Mouse (Mus musculus): Measurements from ENCODE around the gene Gm49384. TPM values are rescaled to one million over a fixed set of nuclear protein-coding genes. Genes with fewer than 3 reads are reported as not detected.
A peak's percentile ranks its signal among the peaks of the same experiment; 100 is the strongest.

Gm49384 gene
- polyA plus RNA-seq, 1 experiment from 2014 or later = 9.8 TPM

GRCm38 (mm10) chr12:69147166-69147735 is 56.8 kb downstream of the Gm49384 start:
- Histone ChIP-seq H3K9me3 (replicated peaks; ENCODE audit: control insufficient read depth, low read length, poor library complexity, severe bottlenecking) (no peaks in the 10 kb centered on the region), H3K27me3 (ENCODE audit: control insufficient read depth, insufficient read depth, low read depth, low read length) (no peaks in the 10 kb centered on the region), H3K27ac (ENCODE audit: low read length) (no peak overlapping the region), H3K9ac (ENCODE audit: low read depth, low read length) (no peak overlapping the region), H3K36me3 (ENCODE audit: control insufficient read depth, insufficient read depth, low read length) (no peaks in the 10 kb centered on the region), H3K4me1 (ENCODE audit: control insufficient read depth, insufficient read depth, low read length) (no peaks in the 10 kb centered on the region), H3K4me2 (ENCODE audit: low read length) (no peak overlapping the region), H3K4me3 (ENCODE audit: low read depth, low read length) (no peak overlapping the region)
- WGBS = 93% methylated on average over 5 of the region's 5 CpGs
- ATAC-seq = no peak

GRCm38 (mm10) chr12:69143460-69143859 is 60.6 kb downstream of the Gm49384 start:
- H3K27ac ChIP-seq (ENCODE audit: low read length) = no peak overlapping the region
- no peaks in the 10 kb centered on the region for H3K36me3 ChIP-seq (ENCODE audit: control insufficient read depth, insufficient read depth, low read length)
- H3K9me3 ChIP-seq (replicated peaks; ENCODE audit: control insufficient read depth, low read length, poor library complexity, severe bottlenecking) = no peaks in the 10 kb centered on the region
- H3K4me2 ChIP-seq (ENCODE audit: low read length) = no peak overlapping the region
- no peaks in the 10 kb centered on the region for H3K4me1 ChIP-seq (ENCODE audit: control insufficient read depth, insufficient read depth, low read length)
- 0 out of 2 replicates have a peak, but pooled peaks have one; percentile 21 for ATAC-seq
- 68% methylated on average over 6 of the region's 6 CpGs for WGBS
- H3K9ac ChIP-seq (ENCODE audit: low read depth, low read length) = no peak overlapping the region
- H3K4me3 ChIP-seq (ENCODE audit: low read depth, low read length) = no peak overlapping the region
- H3K27me3 ChIP-seq (ENCODE audit: control insufficient read depth, insufficient read depth, low read depth, low read length) = no peaks in the 10 kb centered on the region

DNA sequence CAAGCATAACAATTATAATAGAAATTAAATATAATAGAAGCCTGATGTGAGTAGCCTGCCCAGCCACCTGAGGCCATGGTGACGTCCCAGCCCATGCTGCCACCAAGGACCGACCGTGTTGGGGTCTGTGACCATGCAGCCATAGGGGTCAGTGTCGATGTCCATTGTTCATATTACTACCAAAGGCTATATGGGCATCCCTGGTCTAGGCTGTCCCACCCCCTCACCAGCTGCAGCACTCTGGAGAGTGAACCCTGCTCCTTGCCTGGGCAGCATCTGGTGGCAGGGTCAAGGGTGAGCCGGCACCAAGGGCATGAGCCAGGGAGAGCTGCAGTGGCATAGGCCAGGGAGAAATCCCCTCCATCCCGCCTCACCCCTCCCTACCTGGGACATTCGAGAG is 64.2 kb downstream of the Gm49384 start:
- no peaks in the 10 kb centered on the region for H3K36me3 ChIP-seq (ENCODE audit: control insufficient read depth, insufficient read depth, low read length)
- no peak overlapping the region for H3K27ac ChIP-seq (ENCODE audit: low read length)
- no peaks in the 10 kb centered on the region for H3K27me3 ChIP-seq (ENCODE audit: control insufficient read depth, insufficient read depth, low read depth, low read length)
- no peak overlapping the region for H3K4me2 ChIP-seq (ENCODE audit: low read length)
- no peaks in the 10 kb centered on the region for H3K9me3 ChIP-seq (replicated peaks; ENCODE audit: control insufficient read depth, low read length, poor library complexity, severe bottlenecking)
- no peaks in the 10 kb centered on the region for H3K4me1 ChIP-seq (ENCODE audit: control insufficient read depth, insufficient read depth, low read length)
- ATAC-seq = no peak
- no peak overlapping the region for H3K9ac ChIP-seq (ENCODE audit: low read depth, low read length)
- no peak overlapping the region for H3K4me3 ChIP-seq (ENCODE audit: low read depth, low read length)
- WGBS = 92% methylated on average over 7 of the region's 7 CpGs

Small RNA genes lying within 50 kb of the gene (microRNA-seq; reads per million reads assigned to microRNA genes)
- gene Gm47287 = not detected
- gene Gm47295 = 0.86 reads per million

Other genes starting within 250 kb of the Gm49384 start
- gene Rps29, start 45.1 kb downstream of the Gm49384 start, polyA plus RNA-seq (2015; fragmentation: Nextera tagmentation; extraction: Ambion mirVana) = 919 and 945 TPM in 2 replicates
- gene Lrr1, start 35.5 kb downstream of the Gm49384 start, polyA plus RNA-seq (2015; fragmentation: Nextera tagmentation; extraction: Ambion mirVana) = 2.9 and 3.1 TPM in 2 replicates
- gene Rpl36al, start 20.2 kb downstream of the Gm49384 start, polyA plus RNA-seq (2015; fragmentation: Nextera tagmentation; extraction: Ambion mirVana) = 286 and 296 TPM in 2 replicates
- gene Mgat2, start 20.1 kb downstream of the Gm49384 start, polyA plus RNA-seq (2015; fragmentation: Nextera tagmentation; extraction: Ambion mirVana) = 30.6 and 34.7 TPM in 2 replicates
- gene Gm49383, start 7.2 kb downstream of the Gm49384 start, polyA plus RNA-seq (2015; fragmentation: Nextera tagmentation; extraction: Ambion mirVana) = 11.8 and 14.7 TPM in 2 replicates
- gene Dnaaf2, start 5.8 kb downstream of the Gm49384 start, polyA plus RNA-seq (2015; fragmentation: Nextera tagmentation; extraction: Ambion mirVana) = 5.9 and 6.4 TPM in 2 replicates
- 2.5 and 2.7 TPM in 2 replicates for gene Pole2, start 23.9 kb upstream of the Gm49384 start, polyA plus RNA-seq (2015; fragmentation: Nextera tagmentation; extraction: Ambion mirVana)
- gene Klhdc1, start 36.9 kb upstream of the Gm49384 start, polyA plus RNA-seq (2015; fragmentation: Nextera tagmentation; extraction: Ambion mirVana) = 15.6 and 19.3 TPM in 2 replicates
- gene Klhdc2, start 92.4 kb upstream of the Gm49384 start, polyA plus RNA-seq (2015; fragmentation: Nextera tagmentation; extraction: Ambion mirVana) = 282 and 300 TPM in 2 replicates
- gene Nemf, start 152.9 kb upstream of the Gm49384 start, polyA plus RNA-seq (2015; fragmentation: Nextera tagmentation; extraction: Ambion mirVana) = 86.5 and 91.1 TPM in 2 replicates
- gene Arf6, start 167.9 kb upstream of the Gm49384 start, polyA plus RNA-seq (2015; fragmentation: Nextera tagmentation; extraction: Ambion mirVana) = 20.4 and 20.7 TPM in 2 replicates
- gene Gm9887, start 168.2 kb upstream of the Gm49384 start, polyA plus RNA-seq (2015; fragmentation: Nextera tagmentation; extraction: Ambion mirVana) = 0.88 and 0.99 TPM in 2 replicates